Mouse (Mus musculus) liver, embryonic 14.5 days (tissue): ENCODE results near the gene Nptx1. TPM values are rescaled to one million over a fixed set of nuclear protein-coding genes. Genes with fewer than 3 reads are reported as not detected.

Source experiments
- ATAC-seq: fragments of 200-750 bp; cut with Nextera tagmentation; 2 replicates; pipeline ENCODE4 v1.8.0; 2017; ENCODE audit warnings: moderate number of reproducible peaks, mild to moderate bottlenecking, moderate library complexity; ENCODE audit not compliant: insufficient read depth
- DNase-seq, 3 experiments: peaks; one replicate each; pipeline ENCODE4 v3.0.0-alpha.2; 2012 to 2013; ENCODE audit warnings: low read depth in 3 of 3, low spot score in 3 of 3
- H3K27ac ChIP-seq: fragments of 300-500 bp; sonication (generic); 2 replicates; pipeline ENCODE4 v1.5.1; 2014; ENCODE audit warnings: moderate library complexity, mild to moderate bottlenecking, control low read depth, inconsistent platforms
- H3K27me3 ChIP-seq: fragments of 300-500 bp; sonication (generic); 2 replicates; pipeline ENCODE4 v1.6.1; 2014; ENCODE audit warnings: mild to moderate bottlenecking, low read length, moderate library complexity; ENCODE audit not compliant: control insufficient read depth, insufficient read depth
- H3K36me3 ChIP-seq: fragments of 300-500 bp; sonication (generic); replicated peaks from 2 replicates; pipeline ENCODE4 v1.6.1; 2014; ENCODE audit warnings: low read depth; ENCODE audit not compliant: control insufficient read depth, insufficient read depth
- H3K4me1 ChIP-seq, 2 experiments: fragments of 200-500 bp in 1 of 2; fragments of 300-500 bp in 1 of 2; sonication (generic) in 1 of 2; replicated peaks; 2 replicates each; pipeline ENCODE4 v1.6.1; 2012 to 2014; ENCODE audit warnings: antibody characterized with exemption in 1 of 2, inconsistent platforms in 1 of 2, low read length in 1 of 2; ENCODE audit not compliant: control insufficient read depth in 2 of 2, insufficient read depth in 2 of 2
- H3K4me2 ChIP-seq: fragments of 300-500 bp; sonication (generic); 2 replicates; pipeline ENCODE4 v1.6.1; 2014; ENCODE audit warnings: low read depth, mild to moderate bottlenecking, control low read depth, moderate library complexity
- H3K4me3 ChIP-seq, 2 experiments: fragments of 200-500 bp in 1 of 2; fragments of 300-500 bp in 1 of 2; sonication (generic) in 1 of 2; 2 replicates each; pipeline ENCODE4 v1.5.1; 2012 to 2014; ENCODE audit warnings: low read depth in 2 of 2, low read length in 2 of 2, mild to moderate bottlenecking in 2 of 2, control low read depth in 1 of 2, inconsistent platforms in 1 of 2, moderate library complexity in 1 of 2; ENCODE audit not compliant: insufficient read depth in 1 of 2
- H3K9ac ChIP-seq: fragments of 300-500 bp; sonication (generic); replicated peaks from 2 replicates; pipeline ENCODE4 v1.6.1; 2014; ENCODE audit warnings: mild to moderate bottlenecking, control low read depth, moderate library complexity
- H3K9me3 ChIP-seq: fragments of 300-500 bp; sonication (generic); 2 replicates; pipeline ENCODE4 v1.6.1; 2016; ENCODE audit warnings: low read length, mixed read lengths; ENCODE audit not compliant: control insufficient read depth
- CTCF ChIP-seq: IDR thresholded peaks from 2 replicates; pipeline ENCODE4 v1.5.1; 2016; ENCODE audit warnings: antibody characterized with exemption, low read depth, control low read depth
- EP300 ChIP-seq: IDR thresholded peaks from 2 replicates; pipeline ENCODE4 v1.6.1; 2016; ENCODE audit warnings: antibody characterized with exemption, low read depth
- whole genome bisulfite sequencing: fragments of 180-500 bp; shearing (Covaris S2); extraction: QIAGEN DNeasy Blood & Tissue Kit; methylation state at CpG from one replicate; pipeline ENCODE4 v1.1.7; 2014; ENCODE audit not compliant: insufficient replicate concordance; 5-methylcytosine and 5-hydroxymethylcytosine counted together
- polyA plus RNA-seq, 2 experiments: library from polyadenylated mRNA; depleted of rRNA in 1 of 2; stranded (reverse) in 1 of 2; unstranded in 1 of 2; fragments of >200 nt; fragmentation: Nextera tagmentation in 1 of 2; extraction: Ambion mirVana in 1 of 2; gene quantifications; 2 replicates each; pipeline versions ENCODE4 v1.2.1 to v1.2.3; 2012 to 2014

Nptx1 gene
- polyA plus RNA-seq, 2 experiments = not detected

DNA sequence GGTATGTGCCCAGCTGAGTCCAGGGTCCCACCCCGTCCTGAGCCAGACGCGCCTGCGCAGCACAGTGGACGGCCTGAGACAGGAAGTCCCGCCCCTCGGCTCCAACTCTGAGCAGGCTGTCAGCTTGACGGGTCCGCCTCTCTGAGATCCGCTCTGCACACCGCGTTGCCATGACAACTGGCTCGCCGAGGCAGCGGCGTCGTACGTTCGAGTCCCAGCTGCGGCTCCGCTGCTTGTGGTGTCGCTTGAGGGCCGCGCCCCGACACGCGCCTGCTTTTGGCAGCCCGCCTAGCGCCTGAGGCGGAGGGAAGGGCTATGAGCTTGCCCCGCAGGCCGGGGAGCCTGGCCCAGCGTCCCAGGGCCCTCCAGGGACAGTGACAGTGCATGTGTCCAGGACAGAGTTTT, 23.0 kb downstream of the Nptx1 start:
- peak overlapping the region; percentile 29 to 42 for H3K4me3 ChIP-seq
- DNase-seq (peak; percentile 67 to 71 (median 71)), ATAC-seq (peak; percentile 92)
- H3K36me3 ChIP-seq = no peaks in the 10 kb centered on the region
- peak overlapping the region; percentile 42; the same call in 1 of the 2 replicates for H3K9ac ChIP-seq
- WGBS = 3% methylated on average over 33 of the region's 33 CpGs
- no peaks in the 10 kb centered on the region for H3K27me3 ChIP-seq
- peak overlapping the region; percentile 73 for H3K4me2 ChIP-seq
- H3K27ac ChIP-seq = no peak overlapping the region
- H3K4me1 ChIP-seq = no peaks in the 10 kb centered on the region
- TF ChIP-seq CTCF (no peak), EP300 (no peak)
- H3K9me3 ChIP-seq = no peaks in the 10 kb centered on the region

DNA sequence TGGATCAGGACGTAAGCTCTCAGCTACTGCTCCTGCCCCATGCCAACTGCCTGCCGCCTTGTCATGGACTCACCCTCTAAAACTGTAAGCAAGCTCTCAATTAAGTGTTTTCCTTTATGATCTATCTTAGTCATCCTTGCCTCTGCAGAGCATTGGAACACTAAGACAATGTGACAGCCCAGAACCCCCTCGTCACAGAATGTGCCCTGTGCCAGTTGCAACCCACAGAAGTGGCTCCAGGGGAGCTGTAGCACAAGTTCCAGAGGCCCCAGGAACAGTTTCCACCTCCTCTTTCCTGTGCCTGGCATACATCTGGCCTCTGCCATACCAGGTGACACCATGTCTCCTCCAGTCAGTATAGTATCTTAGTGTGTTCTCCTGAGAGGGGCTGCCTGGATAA, 24.2 kb downstream of the Nptx1 start:
- no peak overlapping the region for H3K4me3 ChIP-seq
- H3K4me2 ChIP-seq = no peak overlapping the region
- DNase-seq (no peak), ATAC-seq (no peak)
- no peaks in the 10 kb centered on the region for H3K4me1 ChIP-seq
- no peaks in the 10 kb centered on the region for H3K9me3 ChIP-seq
- H3K27me3 ChIP-seq = no peaks in the 10 kb centered on the region
- H3K9ac ChIP-seq = no peak overlapping the region
- H3K36me3 ChIP-seq = no peaks in the 10 kb centered on the region
- no peak for TF ChIP-seq EP300
- TF ChIP-seq CTCF = no peak
- no peak overlapping the region for H3K27ac ChIP-seq
- 56% methylated on average over 3 of the region's 3 CpGs for WGBS

DNA sequence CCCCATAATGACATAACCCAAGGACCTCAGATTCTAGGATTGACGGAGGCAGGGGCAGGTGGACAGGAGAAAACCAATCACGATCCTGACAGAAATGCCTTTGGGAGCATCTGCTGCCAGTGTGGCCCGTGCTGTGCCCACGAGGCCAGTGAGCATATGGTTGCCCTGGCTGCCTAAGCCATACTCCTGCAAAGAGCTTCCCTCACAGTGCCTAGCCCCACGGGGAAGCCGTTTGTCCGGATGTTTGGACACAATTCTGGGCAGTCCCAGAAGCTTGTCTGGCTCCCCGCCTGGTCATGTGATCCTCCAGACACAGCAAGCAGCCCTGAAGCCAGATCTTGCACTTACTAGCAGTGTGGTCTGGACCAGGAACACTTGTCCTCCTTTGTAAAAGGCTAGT, 24.8 kb downstream of the Nptx1 start:
- H3K36me3 ChIP-seq = no peaks in the 10 kb centered on the region
- H3K9me3 ChIP-seq = no peaks in the 10 kb centered on the region
- H3K4me1 ChIP-seq = no peaks in the 10 kb centered on the region
- no peak overlapping the region for H3K4me3 ChIP-seq
- H3K27ac ChIP-seq = no peak overlapping the region
- 65% methylated on average over 8 of the region's 8 CpGs for WGBS
- no peaks in the 10 kb centered on the region for H3K27me3 ChIP-seq
- H3K9ac ChIP-seq = no peak overlapping the region
- TF ChIP-seq EP300 (no peak), CTCF (no peak)
- DNase-seq = no peak
- no peak for ATAC-seq
- H3K4me2 ChIP-seq = no peak overlapping the region

GRCm38 (mm10) chr11:119521920-119522710, 25.4 kb downstream of the Nptx1 start:
- Histone ChIP-seq H3K4me3 (no peak overlapping the region), H3K4me2 (no peak overlapping the region), H3K4me1 (no peaks in the 10 kb centered on the region), H3K36me3 (no peaks in the 10 kb centered on the region), H3K27me3 (no peaks in the 10 kb centered on the region), H3K27ac (no peak overlapping the region), H3K9ac (no peak overlapping the region), H3K9me3 (no peaks in the 10 kb centered on the region)
- ATAC-seq (no peak), DNase-seq (no peak)
- TF ChIP-seq EP300 (no peak), CTCF (no peak)
- 54% methylated on average over 6 of the region's 6 CpGs for WGBS

- H3K4me2 ChIP-seq = no peak overlapping the region
- ATAC-seq (no peak), DNase-seq (no peak)
- no peak overlapping the region for H3K27ac ChIP-seq
- H3K36me3 ChIP-seq = no peaks in the 10 kb centered on the region
- no peak for TF ChIP-seq CTCF
- H3K9me3 ChIP-seq = no peaks in the 10 kb centered on the region
- H3K27me3 ChIP-seq = peaks cover 2% of the 10 kb centered on the region; the same call in 1 of the 2 replicates
- H3K4me3 ChIP-seq = no peak overlapping the region
- no peaks in the 10 kb centered on the region for H3K4me1 ChIP-seq
- H3K9ac ChIP-seq = no peak overlapping the region
Measured at GRCm38 (mm10) chr11:119520713-119521063, 26.9 kb downstream of the Nptx1 start.
